Mouse (Mus musculus): ENCODE data around the gene Rassf3. TPM values are rescaled to one million over a fixed set of nuclear protein-coding genes. Genes with fewer than 3 reads are reported as not detected.
A peak's percentile ranks its signal among the peaks of the same experiment; 100 is the strongest.

Rassf3 gene
- total and polyA plus RNA-seq, 2 experiments from 2014 or later, result 3.0 to 5.8 TPM

GRCm38 (mm10) chr10:121432635-121433280 lies 43.4 kb downstream of the Rassf3 start:
- Histone ChIP-seq H3K4me3 (ENCODE audit: low read depth, low read length) (no peak overlapping the region), H3K27ac (ENCODE audit: low read depth, low read length) (peak overlapping the region; percentile 57), H3K9me3 (ENCODE audit: low read length) (no peaks in the 10 kb centered on the region), H3K27me3 (ENCODE audit: insufficient read depth, low read length) (no peaks in the 10 kb centered on the region), H3K36me3 (ENCODE audit: insufficient read depth, low read length) (no peaks in the 10 kb centered on the region), H3K4me2 (ENCODE audit: low read depth, low read length, poor library complexity, severe bottlenecking) (no peak overlapping the region), H3K4me1 (ENCODE audit: insufficient read depth, low read length) (peaks cover 7% of the 10 kb centered on the region; the same call in 1 of the 2 replicates), H3K9ac (replicated peaks; ENCODE audit: low read length, poor library complexity, severe bottlenecking) (no peak overlapping the region)
- TF ChIP-seq CTCF (IDR thresholded peaks at IDR 0.05), result no peak; the same call in 1 of the 2 replicates
- 19% methylated on average over 16 of the region's 16 CpGs for WGBS
- ATAC-seq (ENCODE audit: low FRiP score), result no peak
- peak; percentile 64 for DNase-seq (ENCODE audit: low spot score)

GRCm38 (mm10) chr10:121432041-121432634 lies 44.0 kb downstream of the Rassf3 start:
- Histone ChIP-seq H3K27me3 (ENCODE audit: insufficient read depth, low read length) (no peaks in the 10 kb centered on the region), H3K27ac (ENCODE audit: low read depth, low read length) (peak overlapping the region; percentile 57), H3K4me2 (ENCODE audit: low read depth, low read length, poor library complexity, severe bottlenecking) (no peak overlapping the region), H3K4me1 (ENCODE audit: insufficient read depth, low read length) (peaks cover 7% of the 10 kb centered on the region; the same call in 1 of the 2 replicates), H3K9ac (replicated peaks; ENCODE audit: low read length, poor library complexity, severe bottlenecking) (no peak overlapping the region), H3K9me3 (ENCODE audit: low read length) (no peaks in the 10 kb centered on the region), H3K36me3 (ENCODE audit: insufficient read depth, low read length) (no peaks in the 10 kb centered on the region), H3K4me3 (ENCODE audit: low read depth, low read length) (no peak overlapping the region)
- no peak for TF ChIP-seq CTCF (IDR thresholded peaks at IDR 0.05)
- WGBS, result 43% methylated on average over 12 of the region's 12 CpGs
- ATAC-seq (ENCODE audit: low FRiP score) (no peak), DNase-seq (ENCODE audit: low spot score) (peak; percentile 69)

DNA sequence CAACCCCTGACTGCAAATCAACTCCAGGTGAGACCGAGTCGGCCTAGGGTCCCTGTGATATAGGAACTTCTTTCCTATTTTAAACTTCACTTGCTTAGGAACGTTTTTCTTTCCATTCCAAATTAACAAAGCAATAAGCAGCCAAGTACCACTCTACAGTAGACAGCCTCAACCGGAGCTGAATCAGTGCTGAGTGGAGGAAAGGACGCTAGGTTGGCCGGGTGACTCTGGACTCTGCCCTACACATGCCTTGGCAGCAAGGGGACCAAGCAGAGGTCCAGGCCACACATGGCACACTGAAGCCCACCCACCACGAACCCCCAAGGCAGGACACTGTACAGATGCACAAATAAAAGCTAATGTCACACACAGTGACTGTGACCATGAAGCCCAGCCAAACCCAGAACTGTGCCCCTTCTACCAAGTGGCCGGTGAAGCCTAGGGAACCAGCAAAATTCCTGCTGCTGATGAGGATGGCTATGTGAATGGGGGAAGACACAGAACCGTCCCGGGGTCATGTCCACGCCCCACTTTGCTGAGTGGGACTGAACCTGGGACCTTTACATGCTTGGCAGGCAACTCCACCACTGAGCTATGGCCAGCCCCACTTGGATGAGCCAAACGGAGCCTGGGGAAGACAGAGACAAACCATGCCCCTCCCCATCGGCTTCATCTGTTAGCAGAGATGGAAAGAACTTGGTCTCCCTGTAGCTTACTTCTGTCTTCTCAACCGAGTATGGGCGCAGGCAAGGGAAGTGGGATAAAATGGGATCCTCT lies 45.2 kb downstream of the Rassf3 start:
- peak; percentile 50; the same call in 1 of the 2 replicates for ATAC-seq (ENCODE audit: low FRiP score)
- WGBS, result 82% methylated on average over 15 of the region's 15 CpGs
- H3K27ac ChIP-seq (ENCODE audit: low read depth, low read length), result no peak overlapping the region

DNA sequence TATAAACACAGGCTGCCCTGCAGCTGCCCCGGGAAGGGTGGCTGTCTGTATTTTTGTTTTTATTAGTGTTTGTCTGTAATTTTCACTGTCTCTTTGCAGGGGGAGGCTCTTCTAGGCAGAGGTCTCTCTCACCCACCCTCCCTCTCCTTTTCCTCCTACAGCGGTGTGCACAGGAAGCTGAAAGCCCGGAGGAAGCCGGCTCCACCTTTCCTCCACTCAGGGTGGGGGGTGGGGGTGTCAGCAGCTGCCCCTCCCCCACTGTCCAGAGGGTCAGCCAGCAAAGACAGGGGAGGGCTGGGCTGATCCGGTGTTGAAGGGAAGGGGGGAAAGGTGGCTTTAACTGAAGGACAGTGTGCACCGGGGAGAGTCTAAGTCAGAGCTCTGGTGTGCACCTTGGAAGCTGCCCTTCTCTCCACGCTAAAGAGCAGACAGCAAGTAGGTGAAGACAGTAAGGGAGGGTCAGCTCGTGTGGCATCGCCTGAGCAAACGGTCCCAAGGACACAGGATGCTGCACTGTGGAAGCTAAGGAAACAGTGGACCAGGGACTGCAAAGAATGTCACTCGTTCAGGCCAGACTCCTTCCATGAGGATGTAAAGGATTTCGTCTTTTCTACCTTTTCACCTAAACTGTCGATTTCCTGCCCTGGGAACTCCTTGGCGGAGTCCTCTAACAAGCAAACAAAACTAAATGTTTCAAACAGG lies 46.0 kb downstream of the Rassf3 start:
- Histone ChIP-seq H3K27ac (ENCODE audit: low read depth, low read length) (no peak overlapping the region), H3K4me1 (ENCODE audit: insufficient read depth, low read length) (peaks cover 7% of the 10 kb centered on the region; the same call in 1 of the 2 replicates), H3K36me3 (ENCODE audit: insufficient read depth, low read length) (no peaks in the 10 kb centered on the region), H3K4me3 (ENCODE audit: low read depth, low read length) (no peak overlapping the region), H3K4me2 (ENCODE audit: low read depth, low read length, poor library complexity, severe bottlenecking) (no peak overlapping the region), H3K9me3 (ENCODE audit: low read length) (no peaks in the 10 kb centered on the region), H3K27me3 (ENCODE audit: insufficient read depth, low read length) (no peaks in the 10 kb centered on the region), H3K9ac (replicated peaks; ENCODE audit: low read length, poor library complexity, severe bottlenecking) (0 out of 2 replicates have a peak overlapping the region, but pooled peaks have one; percentile 8)
- ATAC-seq (ENCODE audit: low FRiP score) (no peak), DNase-seq (ENCODE audit: low spot score) (no peak)
- TF ChIP-seq CTCF (IDR thresholded peaks at IDR 0.05), result no peak
- 44% methylated on average over 14 of the region's 14 CpGs for WGBS

More for the DNA sequence above, 45.2 kb downstream of the Rassf3 start:
- Histone ChIP-seq H3K4me1 (ENCODE audit: insufficient read depth, low read length) (peaks cover 7% of the 10 kb centered on the region; the same call in 1 of the 2 replicates), H3K36me3 (ENCODE audit: insufficient read depth, low read length) (no peaks in the 10 kb centered on the region), H3K27me3 (ENCODE audit: insufficient read depth, low read length) (no peaks in the 10 kb centered on the region), H3K9ac (replicated peaks; ENCODE audit: low read length, poor library complexity, severe bottlenecking) (no peak overlapping the region), H3K4me3 (ENCODE audit: low read depth, low read length) (no peak overlapping the region), H3K9me3 (ENCODE audit: low read length) (no peaks in the 10 kb centered on the region), H3K4me2 (ENCODE audit: low read depth, low read length, poor library complexity, severe bottlenecking) (no peak overlapping the region)
- no peak for TF ChIP-seq CTCF (IDR thresholded peaks at IDR 0.05)
- peak; percentile 49 for DNase-seq (ENCODE audit: low spot score)

- no peak for ATAC-seq (ENCODE audit: low FRiP score)
- Histone ChIP-seq H3K9me3 (ENCODE audit: low read length) (no peaks in the 10 kb centered on the region), H3K4me3 (ENCODE audit: low read depth, low read length) (no peak overlapping the region), H3K27me3 (ENCODE audit: insufficient read depth, low read length) (no peaks in the 10 kb centered on the region), H3K4me2 (ENCODE audit: low read depth, low read length, poor library complexity, severe bottlenecking) (no peak overlapping the region), H3K36me3 (ENCODE audit: insufficient read depth, low read length) (no peaks in the 10 kb centered on the region), H3K4me1 (ENCODE audit: insufficient read depth, low read length) (peaks cover 7% of the 10 kb centered on the region; the same call in 1 of the 2 replicates), H3K27ac (ENCODE audit: low read depth, low read length) (no peak overlapping the region), H3K9ac (replicated peaks; ENCODE audit: low read length, poor library complexity, severe bottlenecking) (0 out of 2 replicates have a peak overlapping the region, but pooled peaks have one; percentile 8)
- no peak for TF ChIP-seq CTCF (IDR thresholded peaks at IDR 0.05)
- no peak for DNase-seq (ENCODE audit: low spot score)
- 60% methylated on average over 8 of the region's 8 CpGs for WGBS
Observed at GRCm38 (mm10) chr10:121429581-121429980, 46.6 kb downstream of the Rassf3 start.

Measured in midbrain, postnatal 0 days (tissue).